Mouse (Mus musculus): ENCODE measurements at regions not wholly inside any gene's neighbourhood (a gene's known extent, or its start where the extent isn't known, plus 50 kb on each side); places are given as distances from the start of the nearest gene placed in this dataset.

DNA sequence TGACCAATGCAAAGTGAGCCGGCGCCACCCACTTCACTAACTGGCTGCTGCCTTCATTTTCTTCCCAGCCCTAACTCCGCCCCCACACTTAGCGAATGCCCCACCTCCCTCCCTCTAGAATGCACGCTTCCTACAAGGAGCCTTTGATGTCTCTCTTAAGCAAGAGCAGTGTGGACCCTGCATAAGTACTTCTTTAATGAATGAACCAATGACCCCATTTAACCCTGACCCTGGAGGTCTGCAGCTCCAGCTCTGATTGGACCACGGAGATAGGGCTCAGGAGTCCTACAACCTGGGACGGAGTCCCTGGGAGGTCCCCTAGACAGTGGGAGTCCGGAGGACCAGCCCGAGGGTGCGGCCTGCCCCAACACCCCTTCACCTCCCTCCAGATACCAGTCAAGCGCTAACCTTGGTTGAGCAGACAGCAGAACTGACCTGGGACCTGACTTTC is 189.7 kb downstream of the Tfap2c start:
- H3K9ac ChIP-seq (ENCODE audit: low read length), result no peak overlapping the region
- ATAC-seq (peak; percentile 42; the same call in 1 of the 2 replicates), DNase-seq (ENCODE audit: low spot score) (no peak)
- no peak overlapping the region for H3K27ac ChIP-seq (ENCODE audit: low read depth, low read length)
- H3K36me3 ChIP-seq (ENCODE audit: control insufficient read depth, insufficient read depth, low read length), result no peaks in the 10 kb centered on the region
- no peaks in the 10 kb centered on the region for H3K9me3 ChIP-seq (replicated peaks; ENCODE audit: control insufficient read depth, low read length)
- no peaks in the 10 kb centered on the region for H3K4me1 ChIP-seq (ENCODE audit: control insufficient read depth, insufficient read depth, low read length)
- peaks cover 6% of the 10 kb centered on the region for H3K27me3 ChIP-seq (replicated peaks; ENCODE audit: control insufficient read depth, insufficient read depth, low read length)
- no peak overlapping the region for H3K4me3 ChIP-seq (ENCODE audit: low read depth, low read length)
- 11% methylated on average over 11 of the region's 11 CpGs for WGBS
- H3K4me2 ChIP-seq (ENCODE audit: low read length), result no peak overlapping the region

DNA sequence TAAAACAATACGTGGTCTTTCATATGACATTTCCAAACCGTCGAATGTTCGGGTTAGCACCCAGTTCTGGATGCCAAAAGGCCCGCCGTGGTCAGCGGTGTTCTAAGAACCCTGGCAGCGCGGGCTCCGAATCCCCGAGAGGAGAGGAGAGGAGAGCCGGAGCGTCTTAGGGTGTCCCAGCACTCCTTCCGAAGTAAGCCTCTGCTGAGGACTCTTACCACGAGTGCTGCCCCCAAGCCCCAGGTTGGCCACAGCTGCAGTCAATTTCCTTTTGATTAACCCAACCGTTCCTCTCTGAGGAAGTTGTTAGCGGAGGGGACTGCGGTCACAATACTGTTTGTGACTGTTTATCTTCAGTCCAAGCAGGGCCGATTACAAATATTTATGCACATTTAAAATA is 190.1 kb downstream of the Tfap2c start:
- Histone ChIP-seq H3K4me3 (ENCODE audit: low read depth, low read length) (no peak overlapping the region), H3K27ac (ENCODE audit: low read depth, low read length) (no peak overlapping the region), H3K36me3 (ENCODE audit: control insufficient read depth, insufficient read depth, low read length) (no peaks in the 10 kb centered on the region), H3K9ac (ENCODE audit: low read length) (no peak overlapping the region), H3K4me1 (ENCODE audit: control insufficient read depth, insufficient read depth, low read length) (no peaks in the 10 kb centered on the region), H3K9me3 (replicated peaks; ENCODE audit: control insufficient read depth, low read length) (no peaks in the 10 kb centered on the region), H3K27me3 (replicated peaks; ENCODE audit: control insufficient read depth, insufficient read depth, low read length) (peaks cover 6% of the 10 kb centered on the region), H3K4me2 (ENCODE audit: low read length) (no peak overlapping the region)
- ATAC-seq, result no peak
- WGBS, result 22% methylated on average over 19 of the region's 19 CpGs
- DNase-seq (ENCODE audit: low spot score), result no peak

DNA sequence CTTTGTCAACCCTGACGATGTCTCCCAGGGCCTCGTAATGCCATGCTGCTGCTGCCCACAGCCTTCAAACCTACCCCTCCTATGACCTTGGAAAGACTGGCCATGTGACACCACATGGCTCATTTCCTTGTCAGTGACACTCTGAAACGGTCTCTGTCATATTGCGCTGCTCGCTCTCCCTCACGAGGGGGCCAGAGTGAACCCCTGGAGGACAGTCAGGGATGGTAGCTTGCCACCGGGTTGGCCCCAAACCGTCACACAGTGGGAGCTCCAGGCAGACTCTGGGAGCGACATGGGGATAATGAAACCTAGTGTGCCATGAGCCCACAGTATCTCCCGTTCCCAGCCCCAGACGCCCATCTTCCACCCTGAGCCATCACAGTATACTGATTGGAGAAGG is 188.8 kb downstream of the Bmp7 start:
- no peak overlapping the region for H3K4me3 ChIP-seq (ENCODE audit: low read depth, low read length)
- no peak overlapping the region for H3K27ac ChIP-seq (ENCODE audit: low read depth, low read length)
- DNase-seq (ENCODE audit: low spot score), result no peak
- no peak for ATAC-seq
- 87% methylated on average over 11 of the region's 11 CpGs for WGBS
- no peaks in the 10 kb centered on the region for H3K27me3 ChIP-seq (replicated peaks; ENCODE audit: control insufficient read depth, insufficient read depth, low read length)
- H3K36me3 ChIP-seq (ENCODE audit: control insufficient read depth, insufficient read depth, low read length), result no peaks in the 10 kb centered on the region
- H3K4me1 ChIP-seq (ENCODE audit: control insufficient read depth, insufficient read depth, low read length), result peaks cover 12% of the 10 kb centered on the region
- no peak overlapping the region for H3K4me2 ChIP-seq (ENCODE audit: low read length)
- no peaks in the 10 kb centered on the region for H3K9me3 ChIP-seq (replicated peaks; ENCODE audit: control insufficient read depth, low read length)
- H3K9ac ChIP-seq (ENCODE audit: low read length), result no peak overlapping the region

DNA sequence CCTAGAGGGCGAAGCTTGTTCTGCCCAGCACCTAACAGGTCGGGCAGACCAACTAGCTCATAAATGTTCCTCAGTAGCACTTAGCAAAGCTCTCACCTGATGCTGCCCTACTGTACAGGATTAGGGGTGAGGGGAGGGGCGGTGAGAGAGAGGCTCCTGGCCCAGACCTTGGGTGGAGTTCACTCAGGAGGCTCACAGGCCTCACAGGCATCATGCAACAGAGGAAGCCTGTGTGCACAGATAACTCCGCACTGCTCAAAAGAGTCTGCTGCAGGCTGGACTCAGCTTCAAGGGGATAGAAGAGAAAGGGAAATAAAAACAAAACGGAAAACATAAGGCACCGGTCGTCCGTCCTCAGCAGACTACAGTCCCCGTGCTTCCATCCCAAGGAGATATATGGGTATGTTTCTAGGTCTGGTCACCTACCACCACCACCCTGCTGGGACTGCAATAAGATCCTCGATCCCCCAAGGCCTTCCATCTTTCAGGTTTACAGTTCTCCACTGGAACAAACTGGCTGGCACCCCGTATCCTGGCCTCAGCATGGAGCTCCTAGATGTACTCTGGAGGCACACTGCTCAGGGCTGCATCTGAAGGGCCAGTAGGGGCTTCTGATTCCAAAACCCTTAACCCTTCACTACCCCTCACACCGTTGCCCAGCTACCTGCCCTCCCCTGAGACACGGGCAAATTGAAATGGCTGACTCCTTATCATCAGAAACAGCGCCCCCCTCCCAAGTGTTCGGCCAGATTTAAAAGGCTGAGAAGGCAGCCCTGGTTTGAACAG is 184.2 kb downstream of the Bmp7 start:
- H3K36me3 ChIP-seq (ENCODE audit: control insufficient read depth, insufficient read depth, low read length), result no peaks in the 10 kb centered on the region
- H3K9me3 ChIP-seq (replicated peaks; ENCODE audit: control insufficient read depth, low read length), result no peaks in the 10 kb centered on the region
- DNase-seq (ENCODE audit: low spot score) (no peak), ATAC-seq (peak; percentile 48)
- H3K4me2 ChIP-seq (ENCODE audit: low read length), result peak overlapping the region; percentile 0; the same call in 1 of the 2 replicates
- 0 out of 2 replicates have a peak, but pooled peaks cover 2% of the 10 kb centered on the region for H3K27me3 ChIP-seq (replicated peaks; ENCODE audit: control insufficient read depth, insufficient read depth, low read length)
- peak overlapping the region; percentile 74 for H3K27ac ChIP-seq (ENCODE audit: low read depth, low read length)
- peaks cover 26% of the 10 kb centered on the region for H3K4me1 ChIP-seq (ENCODE audit: control insufficient read depth, insufficient read depth, low read length)
- no peak overlapping the region for H3K4me3 ChIP-seq (ENCODE audit: low read depth, low read length)
- H3K9ac ChIP-seq (ENCODE audit: low read length), result peak overlapping the region; percentile 29; the same call in 1 of the 2 replicates
- 45% methylated on average over 15 of the region's 15 CpGs for WGBS

GRCm38 (mm10) chr2:172756472-172756860 is 183.7 kb downstream of the Bmp7 start:
- Histone ChIP-seq H3K9ac (ENCODE audit: low read length) (peak overlapping the region; percentile 29; the same call in 1 of the 2 replicates), H3K27me3 (replicated peaks; ENCODE audit: control insufficient read depth, insufficient read depth, low read length) (0 out of 2 replicates have a peak, but pooled peaks cover 2% of the 10 kb centered on the region)
- ATAC-seq, result peak; percentile 77

GRCm38 (mm10) chr2:172758497-172758896 is 181.6 kb downstream of the Bmp7 start:
- ATAC-seq (peak; percentile 71), DNase-seq (ENCODE audit: low spot score) (peak; percentile 80)
- no peak overlapping the region for H3K9ac ChIP-seq (ENCODE audit: low read length)
- H3K27me3 ChIP-seq (replicated peaks; ENCODE audit: control insufficient read depth, insufficient read depth, low read length), result 0 out of 2 replicates have a peak, but pooled peaks cover 2% of the 10 kb centered on the region
- no peak overlapping the region for H3K4me2 ChIP-seq (ENCODE audit: low read length)
- H3K9me3 ChIP-seq (replicated peaks; ENCODE audit: control insufficient read depth, low read length), result no peaks in the 10 kb centered on the region
- H3K4me3 ChIP-seq (ENCODE audit: low read depth, low read length), result no peak overlapping the region
- no peak overlapping the region for H3K27ac ChIP-seq (ENCODE audit: low read depth, low read length)
- no peaks in the 10 kb centered on the region for H3K36me3 ChIP-seq (ENCODE audit: control insufficient read depth, insufficient read depth, low read length)
- H3K4me1 ChIP-seq (ENCODE audit: control insufficient read depth, insufficient read depth, low read length), result peaks cover 20% of the 10 kb centered on the region
- WGBS, result 7% methylated on average over 9 of the region's 9 CpGs

More at GRCm38 (mm10) chr2:172756472-172756860, 183.7 kb downstream of the Bmp7 start:
- Histone ChIP-seq H3K9me3 (replicated peaks; ENCODE audit: control insufficient read depth, low read length) (no peaks in the 10 kb centered on the region), H3K4me1 (ENCODE audit: control insufficient read depth, insufficient read depth, low read length) (peaks cover 26% of the 10 kb centered on the region), H3K4me3 (ENCODE audit: low read depth, low read length) (no peak overlapping the region), H3K27ac (ENCODE audit: low read depth, low read length) (peak overlapping the region; percentile 74), H3K4me2 (ENCODE audit: low read length) (peak overlapping the region; percentile 0; the same call in 1 of the 2 replicates), H3K36me3 (ENCODE audit: control insufficient read depth, insufficient read depth, low read length) (no peaks in the 10 kb centered on the region)
- under 1% methylated on average over 8 of the region's 8 CpGs for WGBS
- DNase-seq (ENCODE audit: low spot score), result peak; percentile 89

- no peaks in the 10 kb centered on the region for H3K36me3 ChIP-seq (ENCODE audit: control insufficient read depth, insufficient read depth, low read length)
- DNase-seq (ENCODE audit: low spot score) (peak; percentile 67), ATAC-seq (peak; percentile 19)
- H3K4me2 ChIP-seq (ENCODE audit: low read length), result no peak overlapping the region
- WGBS, result 3% methylated on average over 2 of the region's 2 CpGs
- no peak overlapping the region for H3K9ac ChIP-seq (ENCODE audit: low read length)
- H3K27ac ChIP-seq (ENCODE audit: low read depth, low read length), result peak overlapping the region; percentile 52; the same call in 1 of the 2 replicates
- H3K9me3 ChIP-seq (replicated peaks; ENCODE audit: control insufficient read depth, low read length), result no peaks in the 10 kb centered on the region
- H3K27me3 ChIP-seq (replicated peaks; ENCODE audit: control insufficient read depth, insufficient read depth, low read length), result no peaks in the 10 kb centered on the region
- H3K4me3 ChIP-seq (ENCODE audit: low read depth, low read length), result no peak overlapping the region
- peaks cover 26% of the 10 kb centered on the region for H3K4me1 ChIP-seq (ENCODE audit: control insufficient read depth, insufficient read depth, low read length)
Measured at GRCm38 (mm10) chr2:172765260-172765659, 174.9 kb downstream of the Bmp7 start.

DNA sequence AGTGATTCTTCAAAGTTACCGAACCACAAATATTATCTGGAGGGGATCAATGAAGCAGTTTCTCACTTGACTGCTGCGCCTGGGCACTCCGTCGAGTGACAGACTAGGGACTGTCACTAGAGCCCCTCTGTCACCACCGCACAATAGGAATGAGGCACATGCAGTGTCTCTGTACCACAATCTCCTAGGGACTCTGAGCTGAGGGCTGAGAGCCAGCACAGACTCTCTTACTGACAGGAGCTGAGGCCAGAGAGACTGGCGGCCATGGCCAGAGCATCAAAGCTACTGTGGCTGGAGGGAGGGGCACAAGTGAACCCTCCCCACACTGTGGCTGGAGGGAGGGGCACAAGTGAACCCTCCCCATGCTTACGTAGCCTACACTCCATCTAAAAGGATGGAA is 173.7 kb downstream of the Bmp7 start:
- Histone ChIP-seq H3K9me3 (replicated peaks; ENCODE audit: control insufficient read depth, low read length) (no peaks in the 10 kb centered on the region), H3K4me3 (ENCODE audit: low read depth, low read length) (no peak overlapping the region), H3K27ac (ENCODE audit: low read depth, low read length) (peak overlapping the region; percentile 49; the same call in 1 of the 2 replicates), H3K4me2 (ENCODE audit: low read length) (no peak overlapping the region), H3K36me3 (ENCODE audit: control insufficient read depth, insufficient read depth, low read length) (no peaks in the 10 kb centered on the region), H3K4me1 (ENCODE audit: control insufficient read depth, insufficient read depth, low read length) (peaks cover 26% of the 10 kb centered on the region), H3K9ac (ENCODE audit: low read length) (no peak overlapping the region), H3K27me3 (replicated peaks; ENCODE audit: control insufficient read depth, insufficient read depth, low read length) (no peaks in the 10 kb centered on the region)
- DNase-seq (ENCODE audit: low spot score) (peak; percentile 55), ATAC-seq (peak; percentile 57; the same call in 1 of the 2 replicates)
- 16% methylated on average over 7 of the region's 7 CpGs for WGBS

- no peak overlapping the region for H3K27ac ChIP-seq (ENCODE audit: low read depth, low read length)
- peaks cover 26% of the 10 kb centered on the region for H3K4me1 ChIP-seq (ENCODE audit: control insufficient read depth, insufficient read depth, low read length)
- H3K9ac ChIP-seq (ENCODE audit: low read length), result no peak overlapping the region
- no peaks in the 10 kb centered on the region for H3K27me3 ChIP-seq (replicated peaks; ENCODE audit: control insufficient read depth, insufficient read depth, low read length)
- ATAC-seq, result no peak
- no peak overlapping the region for H3K4me2 ChIP-seq (ENCODE audit: low read length)
- 89% methylated on average over 8 of the region's 8 CpGs for WGBS
- no peak overlapping the region for H3K4me3 ChIP-seq (ENCODE audit: low read depth, low read length)
- no peak for DNase-seq (ENCODE audit: low spot score)
- no peaks in the 10 kb centered on the region for H3K9me3 ChIP-seq (replicated peaks; ENCODE audit: control insufficient read depth, low read length)
- no peaks in the 10 kb centered on the region for H3K36me3 ChIP-seq (ENCODE audit: control insufficient read depth, insufficient read depth, low read length)
Measured at GRCm38 (mm10) chr2:172768756-172769155, 171.4 kb downstream of the Bmp7 start.
